In genomic region chr10:72217812-72218211, GRCm38 (mm10) we compare ENCODE assay signal across 19 mouse cellular contexts.
"Had no signal": no experiment of that assay in that cellular context is flagged by ENCODE, and none has a peak within 500 bp of the region (broad histone marks: within the 10 kb centered on the region; RNA-seq: fewer than 3 reads in every experiment).

No protein-coding gene starts in this region.

- H3K4me1 ChIP-seq: limb, embryonic 12.5 days; limb, embryonic 15.5 days; midbrain, embryonic 10.5 days; midbrain, embryonic 13.5 days; neural tube, embryonic 13.5 days had no signal

- H3K36me3 ChIP-seq: limb, embryonic 12.5 days; limb, embryonic 15.5 days; midbrain, embryonic 10.5 days; midbrain, embryonic 13.5 days; neural tube, embryonic 13.5 days had no signal

- ATAC-seq: intestine, postnatal 0 days; liver, postnatal 0 days; lung, postnatal 0 days; midbrain, embryonic 13.5 days; midbrain, embryonic 16.5 days had no signal

- H3K9me3 ChIP-seq: limb, embryonic 12.5 days; limb, embryonic 15.5 days; midbrain, embryonic 10.5 days; midbrain, embryonic 13.5 days; neural tube, embryonic 13.5 days had no signal

- H3K9ac ChIP-seq: limb, embryonic 12.5 days; limb, embryonic 15.5 days; liver, embryonic 14.5 days; liver, postnatal 0 days; lung, embryonic 14.5 days; midbrain, embryonic 13.5 days; neural tube, embryonic 13.5 days had no signal

- DNase-seq: kidney, adult 9 months; kidney, postnatal 36 days; left cerebral cortex, postnatal 4 days; liver, postnatal 0 days; lung, embryonic 14.5 days; thymus, adult 2 months; thymus, postnatal 14 days had no signal

- H3K4me3 ChIP-seq: limb, embryonic 12.5 days; limb, embryonic 15.5 days; midbrain, embryonic 10.5 days; midbrain, embryonic 13.5 days; myocyte; neural tube, embryonic 13.5 days had no signal

- H3K27me3 ChIP-seq: limb, embryonic 12.5 days; limb, embryonic 15.5 days; midbrain, embryonic 13.5 days; neural tube, embryonic 13.5 days had no signal

- H3K4me2 ChIP-seq: limb, embryonic 12.5 days; limb, embryonic 15.5 days; liver, embryonic 11.5 days; lung, embryonic 14.5 days; midbrain, embryonic 13.5 days; neural tube, embryonic 13.5 days had no signal

- H3K27ac ChIP-seq: limb, embryonic 12.5 days; limb, embryonic 15.5 days; liver, embryonic 14.5 days; macrophage; midbrain, embryonic 10.5 days; midbrain, embryonic 13.5 days; neural tube, embryonic 13.5 days had no signal
